Mouse (Mus musculus) midbrain, postnatal 0 days (tissue): ENCODE measurements around the gene Stra6l. TPM values are rescaled to one million over a fixed set of nuclear protein-coding genes. Genes with fewer than 3 reads are reported as not detected.

Experiments used
- ATAC-seq: fragments of 200-750 bp; cut with Nextera tagmentation; 2 replicates; pipeline ENCODE4 v1.8.0; 2017; ENCODE audit warnings: moderate number of reproducible peaks, mild to moderate bottlenecking, moderate TSS enrichment, moderate library complexity; ENCODE audit not compliant: low FRiP score
- DNase-seq: peaks from one replicate; pipeline ENCODE4 v3.0.0-alpha.2; 2015; ENCODE audit warnings: low spot score
- H3K27ac ChIP-seq: fragments of 300-500 bp; sonication (generic); 2 replicates; pipeline ENCODE4 v1.5.1; 2014; ENCODE audit warnings: low read depth, mild to moderate bottlenecking, low read length, mixed read lengths
- H3K27me3 ChIP-seq: fragments of 300-500 bp; sonication (generic); 2 replicates; pipeline ENCODE4 v1.6.1; 2014; ENCODE audit warnings: low read length, control low read depth, mixed read lengths; ENCODE audit not compliant: insufficient read depth
- H3K36me3 ChIP-seq: fragments of 300-500 bp; sonication (generic); 2 replicates; pipeline ENCODE4 v1.6.1; 2014; ENCODE audit warnings: low read length, control low read depth, mixed read lengths; ENCODE audit not compliant: insufficient read depth
- H3K4me1 ChIP-seq: fragments of 300-500 bp; sonication (generic); 2 replicates; pipeline ENCODE4 v1.6.1; 2014; ENCODE audit warnings: mild to moderate bottlenecking, control low read depth, antibody characterized with exemption, low read length, mixed read lengths; ENCODE audit not compliant: insufficient read depth
- H3K4me2 ChIP-seq: fragments of 300-500 bp; sonication (generic); 2 replicates; pipeline ENCODE4 v1.6.1; 2014; ENCODE audit warnings: low read depth, mild to moderate bottlenecking, low read length, mixed read lengths; ENCODE audit not compliant: poor library complexity, severe bottlenecking
- H3K4me3 ChIP-seq: fragments of 300-500 bp; sonication (generic); 2 replicates; pipeline ENCODE4 v1.5.1; 2014; ENCODE audit warnings: low read depth, mild to moderate bottlenecking, low read length, moderate library complexity
- H3K9ac ChIP-seq: fragments of 300-500 bp; sonication (generic); replicated peaks from 2 replicates; pipeline ENCODE4 v1.6.1; 2014; ENCODE audit warnings: mild to moderate bottlenecking, low read length, moderate library complexity, mixed read lengths; ENCODE audit not compliant: poor library complexity, severe bottlenecking
- H3K9me3 ChIP-seq: fragments of 300-500 bp; sonication (generic); 2 replicates; pipeline ENCODE4 v1.6.1; 2016; ENCODE audit warnings: low read length, control low read depth
- CTCF ChIP-seq: IDR thresholded peaks from 2 replicates; pipeline ENCODE4 v1.5.1; 2016; ENCODE audit warnings: antibody characterized with exemption, mild to moderate bottlenecking
- WGBS: fragments of 180-500 bp; shearing (Covaris S2); extraction: QIAGEN DNeasy Blood & Tissue Kit; methylation state at CpG from one replicate; pipeline ENCODE4 v1.1.7; 2014; 5-methylcytosine and 5-hydroxymethylcytosine counted together
- polyA plus RNA-seq: library from polyadenylated mRNA; unstranded; fragments of >200 nt; fragmentation: Nextera tagmentation; extraction: Ambion mirVana; gene quantifications from 2 replicates; pipeline ENCODE4 v1.2.1, GENCODE M21; 2015
- total RNA-seq: library from RNA; depleted of rRNA; stranded (reverse); fragments of >200 nt; gene quantifications from 2 replicates; pipeline ENCODE4 v1.2.3, GENCODE M21; 2014

Stra6l gene
- total and polyA plus RNA-seq, 2 experiments from 2014 or later, result 0.46 to 0.71 TPM

DNA sequence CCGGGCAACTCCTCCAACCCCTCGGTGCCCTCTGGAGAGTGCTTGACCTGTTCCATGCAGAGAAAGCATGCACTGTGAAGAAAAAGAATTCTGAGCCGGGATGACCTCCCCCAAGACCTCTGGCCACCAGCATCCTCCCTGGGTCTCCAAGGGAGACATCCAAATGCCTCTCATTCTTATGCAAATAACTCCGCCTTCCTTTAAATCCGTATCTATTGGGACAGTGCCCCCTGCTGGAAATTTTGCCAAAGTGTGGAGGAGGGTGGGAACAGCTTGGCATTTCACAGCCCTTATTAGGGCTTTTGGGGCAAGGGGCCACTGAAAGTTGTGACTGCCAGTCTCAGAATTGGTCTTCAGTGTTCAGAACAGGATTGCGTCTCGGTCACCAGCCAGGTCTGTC lies 32.9 kb upstream of the Stra6l start:
- no peaks in the 10 kb centered on the region for H3K9me3 ChIP-seq
- H3K36me3 ChIP-seq, result no peaks in the 10 kb centered on the region
- H3K4me2 ChIP-seq, result no peak overlapping the region
- no peak overlapping the region for H3K27ac ChIP-seq
- ATAC-seq, result no peak
- no peaks in the 10 kb centered on the region for H3K27me3 ChIP-seq
- no peak overlapping the region for H3K4me3 ChIP-seq
- TF ChIP-seq CTCF, result peak; percentile 75
- peak; percentile 63 for DNase-seq
- peaks cover 12% of the 10 kb centered on the region for H3K4me1 ChIP-seq
- H3K9ac ChIP-seq, result no peak overlapping the region
- WGBS, result 22% methylated on average over 7 of the region's 7 CpGs

DNA sequence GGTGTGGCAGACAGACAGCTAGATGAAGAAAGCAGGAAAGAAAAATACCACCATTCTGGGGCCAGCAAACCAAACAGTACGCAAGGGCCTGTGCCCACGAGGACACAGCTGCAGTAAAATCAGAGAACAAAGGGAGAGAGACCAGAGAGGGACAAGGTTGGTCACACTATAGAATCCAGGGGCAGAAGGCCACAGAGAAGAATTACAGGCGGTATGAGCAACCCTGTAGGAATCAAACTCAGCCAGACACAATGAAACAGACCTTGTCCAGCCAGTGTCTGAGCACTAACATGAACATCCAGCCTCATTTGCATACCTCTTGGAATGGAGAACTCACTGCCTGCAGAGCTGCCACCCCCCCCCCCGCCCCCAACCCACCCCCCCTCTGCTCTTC lies 29.7 kb upstream of the Stra6l start:
- H3K9me3 ChIP-seq, result no peaks in the 10 kb centered on the region
- WGBS, result 16% methylated on average over 4 of the region's 4 CpGs
- TF ChIP-seq CTCF, result no peak
- DNase-seq, result no peak
- no peaks in the 10 kb centered on the region for H3K27me3 ChIP-seq
- peak overlapping the region; percentile 53 for H3K4me2 ChIP-seq
- H3K4me3 ChIP-seq, result no peak overlapping the region
- ATAC-seq, result no peak
- H3K36me3 ChIP-seq, result no peaks in the 10 kb centered on the region
- peak overlapping the region; percentile 44 for H3K27ac ChIP-seq
- 0 out of 2 replicates have a peak overlapping the region, but pooled peaks have one; percentile 24 for H3K9ac ChIP-seq
- H3K4me1 ChIP-seq, result peaks cover 14% of the 10 kb centered on the region

DNA sequence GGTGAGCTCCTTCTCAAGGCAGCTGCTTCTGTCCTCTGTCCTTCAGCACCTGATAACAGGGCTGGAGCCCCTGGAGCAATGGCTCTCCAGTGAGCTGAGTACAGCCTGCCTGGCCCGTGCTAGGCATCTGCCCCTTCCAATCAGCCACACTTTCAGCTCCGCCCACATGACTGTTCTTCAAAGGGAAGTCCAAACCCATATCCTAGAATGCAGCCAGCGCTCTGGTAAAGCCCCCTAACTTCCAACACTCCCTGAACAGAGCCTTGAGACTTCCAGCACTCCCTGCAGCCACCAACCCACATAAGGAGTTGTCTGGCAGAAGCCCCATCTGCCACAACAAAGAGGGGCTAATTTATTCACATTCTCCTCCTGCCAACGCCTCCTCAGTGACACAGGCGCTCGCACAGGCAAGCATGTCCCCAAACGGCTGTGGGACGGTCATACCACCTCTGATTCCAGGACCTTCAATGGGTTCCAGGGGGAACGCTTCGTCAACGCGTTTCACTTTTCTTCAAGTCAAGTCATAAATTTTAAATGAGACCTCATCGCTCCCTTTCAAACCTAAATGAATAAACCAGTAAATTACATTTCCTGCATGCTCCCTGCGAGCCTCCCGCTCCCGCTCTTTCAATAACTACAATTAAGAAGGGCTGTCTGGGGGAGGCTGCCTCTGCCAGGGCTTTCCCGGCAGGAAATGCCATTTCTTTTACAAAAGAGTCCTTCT lies 29.1 kb upstream of the Stra6l start:
- Histone ChIP-seq H3K4me1 (peaks cover 14% of the 10 kb centered on the region), H3K27ac (peak overlapping the region; percentile 44), H3K9me3 (no peaks in the 10 kb centered on the region), H3K4me2 (peak overlapping the region; percentile 53), H3K9ac (0 out of 2 replicates have a peak overlapping the region, but pooled peaks have one; percentile 24), H3K27me3 (no peaks in the 10 kb centered on the region), H3K4me3 (peak overlapping the region; percentile 10; the same call in 1 of the 2 replicates), H3K36me3 (no peaks in the 10 kb centered on the region)
- peak; percentile 89 for DNase-seq
- 3% methylated on average over 17 of the region's 17 CpGs for WGBS
- peak; percentile 17; the same call in 1 of the 2 replicates for ATAC-seq
- no peak for TF ChIP-seq CTCF

DNA sequence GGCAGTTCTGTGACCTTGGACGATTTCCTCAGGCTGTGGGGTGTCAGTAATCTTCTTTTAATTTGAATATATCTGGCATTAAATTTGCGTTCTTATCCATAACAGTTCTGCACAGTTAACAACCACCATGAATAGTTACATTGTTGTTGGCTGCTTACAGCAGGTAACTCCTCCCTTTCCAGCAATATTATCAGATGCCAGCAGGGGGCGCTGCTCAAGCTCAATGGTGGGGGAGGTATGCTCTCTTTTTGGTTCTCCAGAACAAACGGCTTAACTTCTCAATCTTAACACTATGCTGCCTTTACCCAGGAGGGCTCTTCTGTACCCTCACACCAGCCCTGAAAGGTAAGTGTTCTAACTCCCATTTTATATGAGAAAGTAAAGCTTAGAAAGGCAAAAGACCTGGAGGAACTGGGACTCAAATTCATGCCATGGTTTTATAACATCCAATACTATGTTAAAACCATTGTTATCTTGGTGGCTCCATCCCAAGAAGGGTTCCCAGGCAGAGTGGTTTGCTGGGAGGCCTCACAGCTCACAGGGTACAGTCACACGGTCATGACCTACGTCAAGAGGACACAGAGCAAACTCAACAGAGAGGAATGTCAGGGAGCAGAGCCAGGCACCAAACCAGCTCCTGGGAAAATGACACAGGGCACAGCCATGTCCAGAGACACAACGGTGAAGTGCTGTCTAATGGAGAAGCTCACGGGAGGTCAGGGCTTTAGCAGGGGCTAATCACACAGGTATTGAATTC lies 28.2 kb upstream of the Stra6l start:
- H3K9ac ChIP-seq, result no peak overlapping the region
- no peaks in the 10 kb centered on the region for H3K9me3 ChIP-seq
- no peaks in the 10 kb centered on the region for H3K36me3 ChIP-seq
- H3K27me3 ChIP-seq, result no peaks in the 10 kb centered on the region
- H3K4me2 ChIP-seq, result peak overlapping the region; percentile 53
- peak; percentile 93 for TF ChIP-seq CTCF
- ATAC-seq (no peak), DNase-seq (peak; percentile 80)
- H3K4me1 ChIP-seq, result peaks cover 14% of the 10 kb centered on the region
- H3K4me3 ChIP-seq, result no peak overlapping the region
- WGBS, result 44% methylated on average over 8 of the region's 8 CpGs
- peak overlapping the region; percentile 44 for H3K27ac ChIP-seq

DNA sequence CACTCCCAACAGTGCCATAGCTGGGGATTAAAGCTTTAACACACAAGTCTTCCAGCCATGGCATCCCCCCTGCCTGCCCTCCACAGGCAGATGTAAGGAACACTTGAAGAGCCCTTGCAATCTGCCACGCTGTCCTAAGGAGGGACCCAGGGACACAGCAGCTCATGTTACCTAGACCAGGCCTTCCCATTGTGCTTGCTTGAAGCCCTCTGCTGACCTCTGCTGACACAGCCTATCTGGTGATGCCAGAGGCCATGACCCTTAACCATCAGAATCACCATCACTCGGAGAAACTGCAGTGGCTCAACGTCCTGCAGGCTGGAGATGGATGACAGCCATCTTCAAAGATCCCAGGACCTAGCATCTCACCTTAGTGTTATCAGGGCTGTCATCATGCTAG lies 26.5 kb upstream of the Stra6l start:
- no peak; the same call in 1 of the 2 replicates for TF ChIP-seq CTCF
- peaks cover 14% of the 10 kb centered on the region for H3K4me1 ChIP-seq
- H3K27ac ChIP-seq, result peak overlapping the region; percentile 27; the same call in 1 of the 2 replicates
- no peak overlapping the region for H3K9ac ChIP-seq
- H3K4me2 ChIP-seq, result no peak overlapping the region
- ATAC-seq (no peak), DNase-seq (no peak)
- WGBS, result 43% methylated on average over 3 of the region's 3 CpGs
- peaks cover 6% of the 10 kb centered on the region; the same call in 1 of the 2 replicates for H3K27me3 ChIP-seq
- H3K4me3 ChIP-seq, result no peak overlapping the region
- H3K9me3 ChIP-seq, result no peaks in the 10 kb centered on the region
- H3K36me3 ChIP-seq, result no peaks in the 10 kb centered on the region
